Mouse (Mus musculus) thymus, adult 2 months (tissue): ENCODE results near the gene Zfp365.

Source experiments
- CTCF ChIP-seq: fragments of 200-500 bp; IDR thresholded peaks from 2 replicates; pipeline ENCODE4 v1.5.1; 2012; ENCODE audit warnings: mild to moderate bottlenecking, control low read depth, low read length, moderate library complexity, borderline replicate concordance; ENCODE audit not compliant: control insufficient read depth, poor library complexity, insufficient read depth; ENCODE audit errors: extremely low read depth
- POLR2A ChIP-seq: fragments of 200-500 bp; IDR thresholded peaks from 2 replicates; pipeline ENCODE4 v1.6.1; 2012; ENCODE audit warnings: mild to moderate bottlenecking, low read length, control low read depth, moderate library complexity; ENCODE audit not compliant: control insufficient read depth, poor library complexity, insufficient read depth; ENCODE audit errors: extremely low read depth

DNA sequence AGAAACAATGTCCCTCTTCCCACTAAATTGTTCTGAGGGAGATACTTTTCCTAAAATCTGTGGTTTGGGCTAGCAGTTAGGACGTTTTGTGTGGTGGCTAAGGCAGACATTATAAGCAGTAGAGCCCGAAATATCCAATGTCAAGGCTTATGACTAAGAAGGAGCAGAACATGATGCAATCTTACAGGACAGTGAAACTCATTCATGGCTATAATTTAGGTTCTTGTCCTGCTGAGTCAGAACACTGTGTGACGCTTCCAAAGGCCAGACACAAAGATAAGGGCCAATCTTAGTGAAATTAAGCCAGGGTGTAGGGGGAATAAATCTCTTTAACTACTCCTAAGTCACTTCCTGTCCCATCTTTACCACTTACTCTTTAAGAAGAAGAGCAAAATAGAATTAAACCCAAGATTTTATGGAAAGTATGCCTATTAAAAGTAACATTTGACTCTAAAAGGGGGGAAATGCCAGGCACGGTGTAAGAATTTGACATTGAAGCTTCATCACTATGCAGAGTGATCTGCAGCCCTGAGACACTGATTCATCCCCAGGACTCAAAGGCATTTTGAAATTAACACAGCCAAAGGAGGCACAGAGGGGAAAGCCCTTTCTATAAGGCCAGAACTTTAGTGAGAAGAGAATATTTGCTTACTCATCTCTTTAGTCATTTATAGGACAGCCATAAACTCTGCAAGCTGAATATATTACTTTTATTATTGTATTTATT, 13.3 kb downstream of the Zfp365 start:
- no peak for TF ChIP-seq CTCF
- no peak for TF ChIP-seq POLR2A
